Mouse (Mus musculus) mouse trophoblast stem cell (cell line): Measurements from ENCODE around the gene Prl3d2.
"Not testable (repeated sequence)": the region's sequence is repeated elsewhere in the genome, so short reads cannot be mapped to it uniquely, and the experiment has no call there.

ENCODE experiments used
- in situ Hi-C, 2 experiments: fragments of 300-500 bp; cut with MseI, MboI; formaldehyde crosslinking; loops; 2 replicates in 1 of 2; 3 replicates in 1 of 2; pipeline ENCODE4 v1.15.1; 2025

The Prl3d2 gene

GRCm38 (mm10) chr13:27121398-27121797 is at the start of gene Prl3d2:
Gene Prl3d2, plus strand, starts transcription at chr13:27121698.
- in situ Hi-C loops = not testable (repeated sequence)

DNA sequence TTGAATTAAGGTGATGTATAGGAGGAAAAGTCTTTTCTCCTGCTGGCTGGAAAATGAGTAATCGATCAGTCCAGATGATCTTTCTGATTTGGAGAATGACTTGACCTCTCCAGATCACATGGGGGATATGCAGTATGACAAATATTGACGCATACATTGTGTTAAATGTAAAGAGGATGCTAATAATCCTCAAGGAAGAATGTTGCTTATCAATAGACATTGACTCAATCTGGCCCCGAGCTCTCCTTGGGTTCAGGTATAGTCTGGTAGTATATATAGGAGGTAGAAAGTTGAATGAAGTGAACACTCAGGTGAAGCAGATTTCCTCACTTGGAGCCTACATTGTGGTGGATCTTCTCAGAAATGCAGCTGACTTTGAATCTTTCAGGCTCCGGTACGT is 27.6 kb upstream of the Prl3d2 start, which contains the start of gene Prl3d1:
Prl3d1 (plus strand) TSS at position 301 of the 400 bp plus-strand sequence.
- in situ Hi-C loops = not testable (repeated sequence)

GRCm38 (mm10) chr13:27148264-27148663 is 26.8 kb downstream of the Prl3d2 start:
- in situ Hi-C loops = no loop called here

DNA sequence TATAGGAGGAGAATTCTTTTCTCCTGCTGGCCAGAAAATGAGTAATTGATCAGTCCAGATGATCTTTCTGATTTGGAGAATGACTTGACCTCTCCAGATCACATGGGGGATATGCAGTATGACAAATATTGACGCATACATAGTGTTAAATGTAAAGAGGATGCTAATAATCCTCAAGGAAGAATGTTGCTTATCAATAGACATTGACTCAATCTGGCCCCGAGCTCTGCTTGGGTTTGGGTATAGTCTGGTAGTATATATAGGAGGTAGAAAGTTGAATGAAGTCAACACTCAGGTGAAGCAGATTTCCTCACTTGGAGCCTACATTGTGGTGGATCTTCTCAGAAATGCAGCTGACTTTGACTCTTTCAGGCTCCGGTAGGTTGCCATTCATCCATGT is 35.0 kb downstream of the Prl3d2 start, which contains the start of gene Prl3d3:
Prl3d3 (plus strand) TSS at position 301 of the 400 bp plus-strand sequence.
- in situ Hi-C loops = not testable (repeated sequence)
